Mouse (Mus musculus) spleen, postnatal 4 days (tissue): Measurements from ENCODE around the gene Rpap2.

ENCODE experiments used
- DNase-seq, 2 experiments: peaks; one replicate each; pipeline ENCODE4 v3.0.0; 2022; ENCODE audit warnings: low spot score in 2 of 2

Rpap2 gene

GRCm38 (mm10) chr5:107687161-107687560 is 90.0 kb downstream of the Rpap2 start:
- no peak for DNase-seq

GRCm38 (mm10) chr5:107687592-107688498 is 90.7 kb downstream of the Rpap2 start:
- peak; percentile 73 to 88 for DNase-seq

- peak in 1 of 2 experiments; percentile 60 for DNase-seq
Measured at GRCm38 (mm10) chr5:107688499-107688866, 91.3 kb downstream of the Rpap2 start.

- DNase-seq, result no peak
Measured at GRCm38 (mm10) chr5:107695019-107695418, 97.8 kb downstream of the Rpap2 start.

- no peak for DNase-seq
Measured at GRCm38 (mm10) chr5:107698888-107699287, 101.7 kb downstream of the Rpap2 start.

- no peak for DNase-seq
Measured at GRCm38 (mm10) chr5:107700873-107701272, 103.7 kb downstream of the Rpap2 start.

- DNase-seq, result no peak
Measured at GRCm38 (mm10) chr5:107701658-107702057, 104.5 kb downstream of the Rpap2 start.

- DNase-seq, result no peak
Measured at GRCm38 (mm10) chr5:107703207-107703763, 106.1 kb downstream of the Rpap2 start.

- DNase-seq, result no peak
Measured at GRCm38 (mm10) chr5:107705756-107706155, 108.6 kb downstream of the Rpap2 start.

- no peak for DNase-seq
Measured at GRCm38 (mm10) chr5:107706262-107706661, 109.1 kb downstream of the Rpap2 start.

- DNase-seq, result no peak
Measured at GRCm38 (mm10) chr5:107708124-107708797, 111.1 kb downstream of the Rpap2 start.
